26 mouse cellular contexts compared by ENCODE assay signal in genomic region chr2:10923984-10924383, GRCm38 (mm10).
A peak's percentile ranks its signal among the peaks of the same experiment; 100 is the strongest.
DNase-seq lines count a peak whose midpoint lies in the region; ATAC-seq and TF ChIP-seq lines count a peak whose summit lies in the region.
"Had no signal": no experiment of that assay in that cellular context is flagged by ENCODE, and none has a peak within 500 bp of the region (broad histone marks: within the 10 kb centered on the region; RNA-seq: fewer than 3 reads in every experiment).

No protein-coding gene starts in this region.

- 78% methylated on average over 4 of the region's 4 CpGs for WGBS in forebrain, embryonic 14.5 days
- 78% methylated on average over 4 of the region's 4 CpGs for WGBS in forebrain, embryonic 12.5 days
- 81% methylated on average over 4 of the region's 4 CpGs for WGBS in hindbrain, embryonic 16.5 days
- 83% methylated on average over 4 of the region's 4 CpGs for WGBS in hindbrain, embryonic 12.5 days
- 80% methylated on average over 4 of the region's 4 CpGs for WGBS in neural tube, embryonic 13.5 days
- WGBS in lung, postnatal 0 days, result 55% methylated on average over 4 of the region's 4 CpGs

- H3K27ac ChIP-seq in forebrain, embryonic 14.5 days (ENCODE audit: low read depth, low read length), result no peak overlapping the region
- no peak overlapping the region for H3K27ac ChIP-seq in forebrain, embryonic 12.5 days
- no peak overlapping the region for H3K27ac ChIP-seq in hindbrain, embryonic 16.5 days (ENCODE audit: low read depth, low read length)
- no peak overlapping the region for H3K27ac ChIP-seq in hindbrain, embryonic 12.5 days
- H3K27ac ChIP-seq in neural tube, embryonic 13.5 days (replicated peaks), result peak overlapping the region; percentile 34
- H3K27ac ChIP-seq in lung, postnatal 0 days (ENCODE audit: low read length), result no peak overlapping the region
- H3K27ac ChIP-seq: embryonic facial prominence, embryonic 12.5 days; embryonic facial prominence, embryonic 15.5 days; forebrain, embryonic 15.5 days; gastrocnemius, adult 2 months; hindbrain, embryonic 15.5 days; intestine, embryonic 15.5 days had no signal

- H3K27me3 ChIP-seq in forebrain, embryonic 14.5 days (replicated peaks; ENCODE audit: control insufficient read depth, insufficient read depth, low read length), result no peaks in the 10 kb centered on the region
- no peaks in the 10 kb centered on the region for H3K27me3 ChIP-seq in forebrain, embryonic 12.5 days
- H3K27me3 ChIP-seq in hindbrain, embryonic 16.5 days (replicated peaks; ENCODE audit: control insufficient read depth, insufficient read depth, low read length), result no peaks in the 10 kb centered on the region
- no peaks in the 10 kb centered on the region for H3K27me3 ChIP-seq in hindbrain, embryonic 12.5 days
- no peaks in the 10 kb centered on the region for H3K27me3 ChIP-seq in neural tube, embryonic 13.5 days
- H3K27me3 ChIP-seq in lung, postnatal 0 days (replicated peaks; ENCODE audit: insufficient read depth, low read length), result no peaks in the 10 kb centered on the region
- H3K27me3 ChIP-seq: CH12.LX; embryonic facial prominence, embryonic 12.5 days; embryonic facial prominence, embryonic 15.5 days; hindbrain, embryonic 15.5 days; intestine, embryonic 15.5 days; Patski had no signal

- H3K4me2 ChIP-seq in forebrain, embryonic 14.5 days (ENCODE audit: low read length), result no peak overlapping the region
- H3K4me2 ChIP-seq in forebrain, embryonic 12.5 days, result no peak overlapping the region
- H3K4me2 ChIP-seq in hindbrain, embryonic 16.5 days (ENCODE audit: low read length), result no peak overlapping the region
- no peak overlapping the region for H3K4me2 ChIP-seq in hindbrain, embryonic 12.5 days (replicated peaks)
- H3K4me2 ChIP-seq in neural tube, embryonic 13.5 days, result no peak overlapping the region
- no peak overlapping the region for H3K4me2 ChIP-seq in lung, postnatal 0 days (replicated peaks; ENCODE audit: low read depth, low read length)
- H3K4me2 ChIP-seq: embryonic facial prominence, embryonic 12.5 days; embryonic facial prominence, embryonic 15.5 days; forebrain, embryonic 15.5 days; heart, embryonic 11.5 days; hindbrain, embryonic 15.5 days; intestine, embryonic 15.5 days had no signal

- H3K4me1 ChIP-seq in forebrain, embryonic 14.5 days (ENCODE audit: control insufficient read depth, insufficient read depth, low read length), result peaks cover 9% of the 10 kb centered on the region
- peaks cover 12% of the 10 kb centered on the region for H3K4me1 ChIP-seq in forebrain, embryonic 12.5 days
- H3K4me1 ChIP-seq in hindbrain, embryonic 16.5 days (ENCODE audit: control insufficient read depth, insufficient read depth, low read depth, low read length), result peaks cover 9% of the 10 kb centered on the region
- H3K4me1 ChIP-seq in hindbrain, embryonic 12.5 days, result peaks cover 6% of the 10 kb centered on the region; the same call in 1 of the 2 replicates
- H3K4me1 ChIP-seq in neural tube, embryonic 13.5 days (replicated peaks), result peaks cover 15% of the 10 kb centered on the region; the same call in 1 of the 2 replicates
- no peaks in the 10 kb centered on the region for H3K4me1 ChIP-seq in lung, postnatal 0 days (ENCODE audit: insufficient read depth, low read depth, low read length)
- H3K4me1 ChIP-seq: intestine, embryonic 15.5 days had no signal

- no peaks in the 10 kb centered on the region for H3K36me3 ChIP-seq in forebrain, embryonic 14.5 days (ENCODE audit: control insufficient read depth, insufficient read depth, low read length)
- no peaks in the 10 kb centered on the region for H3K36me3 ChIP-seq in forebrain, embryonic 12.5 days (replicated peaks)
- no peaks in the 10 kb centered on the region for H3K36me3 ChIP-seq in hindbrain, embryonic 16.5 days (ENCODE audit: control insufficient read depth, insufficient read depth, low read length)
- no peaks in the 10 kb centered on the region for H3K36me3 ChIP-seq in hindbrain, embryonic 12.5 days
- no peaks in the 10 kb centered on the region for H3K36me3 ChIP-seq in neural tube, embryonic 13.5 days
- no peaks in the 10 kb centered on the region for H3K36me3 ChIP-seq in lung, postnatal 0 days (ENCODE audit: insufficient read depth, low read length)
- H3K36me3 ChIP-seq: embryonic facial prominence, embryonic 12.5 days; embryonic facial prominence, embryonic 15.5 days; forebrain, embryonic 15.5 days; G1E; hindbrain, embryonic 15.5 days; intestine, embryonic 15.5 days had no signal

- no peak overlapping the region for H3K9ac ChIP-seq in forebrain, embryonic 14.5 days (ENCODE audit: low read length)
- H3K9ac ChIP-seq in forebrain, embryonic 12.5 days, result no peak overlapping the region
- H3K9ac ChIP-seq in hindbrain, embryonic 16.5 days (ENCODE audit: low read depth, low read length), result no peak overlapping the region
- H3K9ac ChIP-seq in hindbrain, embryonic 12.5 days, result no peak overlapping the region
- no peak overlapping the region for H3K9ac ChIP-seq in neural tube, embryonic 13.5 days
- no peak overlapping the region for H3K9ac ChIP-seq in lung, postnatal 0 days (replicated peaks; ENCODE audit: low read depth)
- H3K9ac ChIP-seq: embryonic facial prominence, embryonic 12.5 days; embryonic facial prominence, embryonic 15.5 days; forebrain, embryonic 15.5 days; hindbrain, embryonic 15.5 days; intestine, embryonic 15.5 days had no signal

- H3K9me3 ChIP-seq in forebrain, embryonic 14.5 days (replicated peaks; ENCODE audit: control insufficient read depth, low read length), result no peaks in the 10 kb centered on the region
- no peaks in the 10 kb centered on the region for H3K9me3 ChIP-seq in forebrain, embryonic 12.5 days
- H3K9me3 ChIP-seq in hindbrain, embryonic 16.5 days (ENCODE audit: control insufficient read depth, low read length), result no peaks in the 10 kb centered on the region
- H3K9me3 ChIP-seq in hindbrain, embryonic 12.5 days (replicated peaks), result no peaks in the 10 kb centered on the region
- no peaks in the 10 kb centered on the region for H3K9me3 ChIP-seq in neural tube, embryonic 13.5 days
- H3K9me3 ChIP-seq in lung, postnatal 0 days (ENCODE audit: low read length), result no peaks in the 10 kb centered on the region
- H3K9me3 ChIP-seq: embryonic facial prominence, embryonic 12.5 days; embryonic facial prominence, embryonic 15.5 days; forebrain, embryonic 15.5 days; G1E; hindbrain, embryonic 15.5 days; intestine, embryonic 15.5 days had no signal

- no peak for TF ChIP-seq EP300 in lung, postnatal 0 days (IDR thresholded peaks at IDR 0.05)

- peak; percentile 8 for DNase-seq in forebrain, embryonic 14.5 days (ENCODE audit: low spot score)
- DNase-seq in neural tube, embryonic 10.5 days (ENCODE audit: extremely low spot score, low spot score), result no peak
- DNase-seq in lung, postnatal 0 days (ENCODE audit: low spot score), result no peak
- DNase-seq: adrenal gland, postnatal 10 days; adrenal gland, postnatal 36 days; B cell, adult 2 months; cerebellum, adult 11 months; cerebellum, adult 2 months; cerebellum, adult 9-11 months; cerebellum, postnatal 25 days; gastrocnemius, adult 2 months; gastrocnemius, postnatal 14 days; heart, adult 11 months had no signal

- TF ChIP-seq CTCF in lung, postnatal 0 days (IDR thresholded peaks at IDR 0.05), result no peak

- H3K4me3 ChIP-seq in forebrain, embryonic 14.5 days (ENCODE audit: low read depth, low read length), result no peak overlapping the region
- no peak overlapping the region for H3K4me3 ChIP-seq in forebrain, embryonic 12.5 days (replicated peaks)
- H3K4me3 ChIP-seq in hindbrain, embryonic 16.5 days (ENCODE audit: low read length), result no peak overlapping the region
- H3K4me3 ChIP-seq in hindbrain, embryonic 12.5 days, result no peak overlapping the region
- no peak overlapping the region for H3K4me3 ChIP-seq in neural tube, embryonic 13.5 days
- no peak overlapping the region for H3K4me3 ChIP-seq in lung, postnatal 0 days (ENCODE audit: low read depth, low read length)
- H3K4me3 ChIP-seq: embryonic facial prominence, embryonic 12.5 days; embryonic facial prominence, embryonic 15.5 days; forebrain, embryonic 15.5 days; gastrocnemius, adult 2 months; hindbrain, embryonic 15.5 days; intestine, embryonic 15.5 days had no signal

- no peak; the same call in 1 of the 2 replicates for ATAC-seq in forebrain, embryonic 14.5 days
- ATAC-seq in forebrain, embryonic 12.5 days (ENCODE audit: low FRiP score), result no peak
- peak; percentile 22; the same call in 1 of the 2 replicates for ATAC-seq in hindbrain, embryonic 16.5 days
- no peak for ATAC-seq in hindbrain, embryonic 12.5 days (ENCODE audit: low FRiP score)
- ATAC-seq in neural tube, embryonic 13.5 days (ENCODE audit: low read depth), result peak; percentile 70
- no peak for ATAC-seq in lung, postnatal 0 days
- ATAC-seq: forebrain, embryonic 15.5 days; intestine, embryonic 15.5 days; Patski had no signal

Comparison
In these comparisons a context has a peak if more than half of its experiments do, and no peak if none do; other contexts are left out.
1. ATAC-seq: peak in hindbrain, embryonic 16.5 days (single experiment) and neural tube, embryonic 13.5 days (single experiment); none in forebrain, embryonic 14.5 days (single experiment), forebrain, embryonic 12.5 days (single experiment), hindbrain, embryonic 12.5 days (single experiment) and lung, postnatal 0 days (single experiment).